Comparison of ENCODE assay signal across 8 mouse cellular contexts in genomic region chr8:22227061-22227877, GRCm38 (mm10). TPM values are rescaled to one million over a fixed set of nuclear protein-coding genes. Genes with fewer than 3 reads are reported as not detected.
DNase-seq lines count a peak whose midpoint lies in the region; ATAC-seq and TF ChIP-seq lines count a peak whose summit lies in the region.

TSS of gene Thsd1 (plus strand) at chr8:22227313.

- H3K9ac ChIP-seq in embryonic facial prominence, embryonic 12.5 days, result peak within 1 kb of the TSS; percentile 56
- H3K9ac ChIP-seq in heart, embryonic 12.5 days, result peak within 1 kb of the TSS; percentile 62
- H3K9ac ChIP-seq in kidney, embryonic 14.5 days (ENCODE audit: low read depth, low read length), result peak within 1 kb of the TSS; percentile 35

- TF ChIP-seq CTCF in C2C12 (IDR thresholded peaks at IDR 0.05; ENCODE audit: control insufficient read depth, insufficient read depth, insufficient read length), result no peak

- peak; percentile 5 for DNase-seq in T-cell, adult 2 months (ENCODE audit: low spot score)
- peak; percentile 77 for DNase-seq in lung, postnatal 14 days
- peak; percentile 68 for DNase-seq in retina, embryonic 14.5 days (ENCODE audit: low spot score)
- DNase-seq in c-Kit-positive CD71-positive TER-119-positive erythroid progenitor cells, embryonic 14.5 days (ENCODE audit: low spot score), result no peak

- peak within 1 kb of the TSS; percentile 52 for H3ac ChIP-seq in C2C12 (ENCODE audit: control insufficient read depth, insufficient read length, low read depth)

- H3K79me3 ChIP-seq in C2C12 (ENCODE audit: low read depth), result no peaks in the 10 kb centered on the region

- H3K4me2 ChIP-seq in embryonic facial prominence, embryonic 12.5 days (replicated peaks), result peak within 1 kb of the TSS; percentile 95
- H3K4me2 ChIP-seq in heart, embryonic 12.5 days, result peak within 1 kb of the TSS; percentile 79
- H3K4me2 ChIP-seq in kidney, embryonic 14.5 days (replicated peaks; ENCODE audit: low read depth, low read length), result peak within 1 kb of the TSS; percentile 91

- H3K27ac ChIP-seq in embryonic facial prominence, embryonic 12.5 days, result no peak within 1 kb of the TSS
- peak within 1 kb of the TSS; percentile 58 for H3K27ac ChIP-seq in heart, embryonic 12.5 days (ENCODE audit: poor library complexity, severe bottlenecking)
- H3K27ac ChIP-seq in kidney, embryonic 14.5 days (ENCODE audit: low read depth, low read length), result no peak within 1 kb of the TSS; the same call in 1 of the 2 replicates

- 1% methylated on average over 39 of the region's 39 CpGs for WGBS in embryonic facial prominence, embryonic 12.5 days
- under 1% methylated on average over 39 of the region's 39 CpGs for WGBS in heart, embryonic 12.5 days
- WGBS in kidney, embryonic 14.5 days, result 1% methylated on average over 39 of the region's 39 CpGs

- H3K79me2 ChIP-seq in C2C12 (ENCODE audit: control insufficient read depth, insufficient read depth), result no peaks in the 10 kb centered on the region

- ATAC-seq in embryonic facial prominence, embryonic 12.5 days (ENCODE audit: insufficient number of reproducible peaks, insufficient read depth, low FRiP score, low TSS enrichment), result peak; percentile 68
- ATAC-seq in heart, embryonic 12.5 days (ENCODE audit: insufficient number of reproducible peaks, low FRiP score), result peak; percentile 91
- peak; percentile 94 for ATAC-seq in kidney, embryonic 14.5 days (ENCODE audit: low FRiP score, low TSS enrichment)

- no peaks in the 10 kb centered on the region for H3K9me3 ChIP-seq in embryonic facial prominence, embryonic 12.5 days
- H3K9me3 ChIP-seq in heart, embryonic 12.5 days (replicated peaks), result 0 out of 2 replicates have a peak, but pooled peaks cover 5% of the 10 kb centered on the region
- H3K9me3 ChIP-seq in kidney, embryonic 14.5 days (ENCODE audit: control insufficient read depth, low read length), result no peaks in the 10 kb centered on the region

- H3K4me3 ChIP-seq in C2C12 (ENCODE audit: insufficient read depth, poor library complexity, severe bottlenecking), result no peak within 1 kb of the TSS
- peak within 1 kb of the TSS; percentile 55 for H3K4me3 ChIP-seq in embryonic facial prominence, embryonic 12.5 days
- peak within 1 kb of the TSS; percentile 59 for H3K4me3 ChIP-seq in heart, embryonic 12.5 days
- H3K4me3 ChIP-seq in kidney, embryonic 14.5 days (ENCODE audit: low read length), result peak within 1 kb of the TSS; percentile 57

- peaks cover 5% of the 10 kb centered on the region for H3K36me3 ChIP-seq in C2C12 (ENCODE audit: control insufficient read depth, insufficient read depth)
- peaks cover 9% of the 10 kb centered on the region for H3K36me3 ChIP-seq in embryonic facial prominence, embryonic 12.5 days
- peaks cover 14% of the 10 kb centered on the region for H3K36me3 ChIP-seq in heart, embryonic 12.5 days
- no peaks in the 10 kb centered on the region for H3K36me3 ChIP-seq in kidney, embryonic 14.5 days (ENCODE audit: control insufficient read depth, insufficient read depth, low read length)

- H3K27me3 ChIP-seq in C2C12 (ENCODE audit: control insufficient read depth, insufficient read depth, insufficient read length), result no peaks in the 10 kb centered on the region
- H3K27me3 ChIP-seq in embryonic facial prominence, embryonic 12.5 days, result peaks cover 14% of the 10 kb centered on the region
- 0 out of 2 replicates have a peak, but pooled peaks cover 7% of the 10 kb centered on the region for H3K27me3 ChIP-seq in heart, embryonic 12.5 days (replicated peaks)
- H3K27me3 ChIP-seq in kidney, embryonic 14.5 days (ENCODE audit: control insufficient read depth, insufficient read depth, low read length), result no peaks in the 10 kb centered on the region; the same call in 1 of the 2 replicates

- no peaks in the 10 kb centered on the region for H3K4me1 ChIP-seq in embryonic facial prominence, embryonic 12.5 days
- H3K4me1 ChIP-seq in heart, embryonic 12.5 days (replicated peaks), result 0 out of 2 replicates have a peak, but pooled peaks cover 4% of the 10 kb centered on the region
- H3K4me1 ChIP-seq in kidney, embryonic 14.5 days (ENCODE audit: control insufficient read depth, insufficient read depth, low read length), result 0 out of 2 replicates have a peak, but pooled peaks cover 3% of the 10 kb centered on the region

TF ChIP-seq in C2C12, 6 proteins besides CTCF, POLR2A, EP300 and RAD21:
- TF ChIP-seq FOSL1 (IDR thresholded peaks at IDR 0.05; ENCODE audit: insufficient read depth, low read length, poor library complexity, severe bottlenecking), result no peak
- TF ChIP-seq CEBPB (IDR thresholded peaks at IDR 0.05; ENCODE audit: low read depth), result peak; percentile 7

RNA-seq across cellular contexts. Expression of gene Thsd1, which starts in this region (rescaled TPM):
- polyA plus RNA-seq in C2C12 (2012; fragmentation: generic; extraction: Trizol), result 0.04 TPM
- polyA plus RNA-seq in embryonic facial prominence, embryonic 12.5 days (2016; fragmentation: Nextera tagmentation; extraction: Ambion mirVana), result 10.6 and 11.5 TPM in 2 replicates
- 17.2 and 18.7 TPM in 2 replicates for polyA plus RNA-seq in heart, embryonic 12.5 days (2016; fragmentation: Nextera tagmentation; extraction: Ambion mirVana)
- 9.2 and 13.2 TPM in 2 replicates for polyA plus RNA-seq in kidney, embryonic 14.5 days (2014; fragmentation: Nextera tagmentation; extraction: Ambion mirVana)
